Mouse (Mus musculus) kidney, adult 11 months (tissue): ENCODE results near the gene Cd72.
A peak's percentile ranks its signal among the peaks of the same experiment; 100 is the strongest.

Experiments
- DNase-seq: peaks from one replicate; pipeline ENCODE4 v3.0.0; 2022

Gene Cd72

DNA sequence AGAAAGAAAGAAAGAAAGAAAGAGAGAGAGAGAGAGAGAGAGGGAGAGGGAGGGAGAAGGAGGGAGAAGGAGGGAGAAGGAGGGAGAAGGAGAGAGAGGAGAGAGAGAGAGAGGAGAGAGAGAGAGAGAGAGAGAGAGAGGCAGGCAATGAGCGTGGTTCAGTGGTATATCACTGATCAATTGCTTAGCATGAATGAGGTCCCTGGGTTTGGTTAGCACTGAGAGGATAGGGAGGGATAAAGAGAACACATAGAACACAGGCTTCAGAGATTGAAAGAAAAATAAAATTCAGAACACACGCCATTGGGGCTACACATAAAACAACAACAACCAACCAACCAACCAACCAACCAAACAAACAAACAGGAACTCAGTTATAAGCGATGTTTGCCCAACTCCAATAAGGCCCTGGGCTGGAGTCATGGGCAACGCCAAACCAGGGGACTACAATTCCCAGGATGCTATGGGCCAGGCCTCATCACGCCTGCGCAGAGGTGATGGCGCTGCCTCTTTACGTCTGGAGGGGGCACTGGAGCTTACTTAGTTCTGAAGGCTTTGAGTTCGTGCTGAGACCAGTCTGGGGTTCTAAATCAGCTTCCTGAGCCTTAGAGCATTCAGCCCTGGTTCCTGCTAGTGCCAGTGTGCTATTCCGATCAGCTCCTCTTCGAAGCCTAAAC lies 23.6 kb upstream of the Cd72 start:
- peak; percentile 88 for DNase-seq

DNA sequence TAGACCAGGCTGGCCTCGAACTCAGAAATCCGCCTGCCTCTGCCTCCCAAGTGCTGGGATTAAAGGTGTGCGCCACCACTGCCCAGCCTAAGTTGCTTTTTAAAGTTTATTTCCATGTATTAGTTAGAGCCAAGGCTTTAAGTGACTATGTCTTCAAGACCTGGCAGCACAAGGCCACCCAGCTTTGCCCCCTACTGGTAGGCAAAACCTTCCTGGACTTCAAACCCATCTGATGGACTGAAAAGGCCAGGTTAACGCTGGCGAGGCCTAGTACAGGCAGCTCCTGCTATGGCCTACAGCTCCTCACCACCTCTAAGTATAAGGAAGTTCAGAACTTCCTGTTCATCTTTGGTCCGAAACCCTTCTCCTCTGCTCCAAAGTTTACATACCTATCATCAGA lies 22.2 kb upstream of the Cd72 start:
- DNase-seq, result no peak

DNA sequence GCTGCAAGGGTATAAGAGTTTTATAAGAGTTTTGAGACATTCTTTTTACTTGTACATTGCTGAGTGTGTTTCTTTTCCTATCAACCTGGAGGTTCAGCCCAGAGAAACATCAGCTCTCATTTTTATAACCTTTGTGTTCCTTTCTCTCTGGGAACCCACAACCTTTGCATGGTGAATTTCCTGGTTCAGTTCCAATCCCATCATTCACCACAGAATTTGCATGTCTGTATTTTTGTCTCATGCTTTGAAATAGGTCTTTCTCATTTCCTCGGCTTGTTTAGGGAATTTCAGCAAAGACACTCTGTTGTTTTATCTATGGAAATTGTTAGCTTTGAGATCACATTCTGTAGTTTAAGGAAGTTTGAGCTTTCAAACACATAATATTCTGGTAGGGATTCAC lies 19.2 kb upstream of the Cd72 start:
- no peak for DNase-seq

- DNase-seq, result no peak
Observed at GRCm38 (mm10) chr4:43470301-43470700, 15.9 kb upstream of the Cd72 start.

- DNase-seq, result no peak
Observed at GRCm38 (mm10) chr4:43466872-43467271, 12.4 kb upstream of the Cd72 start.

GRCm38 (mm10) chr4:43465935-43466334 lies 11.5 kb upstream of the Cd72 start:
- no peak for DNase-seq

DNA sequence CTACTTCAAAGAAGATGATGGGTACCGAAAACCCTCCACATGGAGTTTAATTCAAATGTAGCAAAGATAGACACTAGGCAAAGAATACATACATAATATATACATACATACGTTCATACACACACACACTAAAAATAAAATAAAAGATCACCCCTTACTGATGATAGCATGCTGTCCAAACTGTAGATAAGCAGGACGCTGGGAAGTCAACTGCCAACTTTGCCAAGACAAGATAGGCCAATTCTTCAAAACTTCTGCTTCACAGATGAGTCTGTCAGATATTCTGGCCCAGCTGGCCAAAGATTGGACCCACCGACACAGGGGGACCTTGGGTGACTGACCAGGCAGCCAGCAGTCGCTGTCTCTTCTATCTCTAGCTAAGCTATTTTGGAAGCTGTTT lies 8.7 kb upstream of the Cd72 start:
- no peak for DNase-seq

DNA sequence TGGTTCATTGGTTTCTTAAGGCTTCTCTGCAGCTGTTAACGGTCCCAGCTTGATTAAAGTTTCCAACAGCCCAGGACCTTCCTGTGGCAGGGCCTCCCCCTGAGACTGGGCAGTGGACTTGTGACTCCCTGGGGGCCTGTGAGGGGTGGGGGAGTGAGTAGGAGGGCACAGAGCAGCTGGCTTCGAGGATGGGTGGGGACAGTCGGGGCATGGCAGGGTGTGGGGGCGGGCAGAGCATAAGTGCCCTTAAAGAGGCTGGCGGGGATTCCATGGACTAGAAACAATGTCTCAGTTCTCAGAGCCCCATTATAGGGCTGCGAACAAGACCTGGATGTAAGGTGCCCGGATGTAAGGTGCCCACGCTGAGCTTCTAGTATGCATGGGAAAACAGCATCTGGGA lies 2.7 kb upstream of the Cd72 start:
- no peak for DNase-seq

- no peak for DNase-seq
Observed at GRCm38 (mm10) chr4:43456470-43456869, 2.0 kb upstream of the Cd72 start.

DNA sequence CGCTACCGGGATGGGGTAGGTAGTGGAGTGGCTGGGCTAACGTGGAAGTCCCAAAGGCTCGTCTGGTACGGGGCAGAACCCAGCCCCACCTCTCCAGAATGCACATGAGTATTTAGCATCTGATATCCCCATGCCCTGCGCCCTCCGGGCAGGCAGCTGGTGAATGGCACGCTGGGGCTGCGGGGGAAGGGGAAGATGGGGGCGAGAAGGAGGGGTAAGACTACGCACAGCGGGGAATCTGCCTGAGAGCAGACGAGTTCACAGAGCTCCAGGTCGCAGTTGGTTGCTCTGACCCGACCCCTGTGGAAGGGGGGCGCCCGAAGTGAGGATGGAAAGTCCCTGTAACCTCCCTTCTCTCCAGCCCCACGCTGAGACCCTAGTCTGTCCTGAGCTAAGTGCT lies 1.0 kb downstream of the Cd72 start:
- DNase-seq, result no peak

DNA sequence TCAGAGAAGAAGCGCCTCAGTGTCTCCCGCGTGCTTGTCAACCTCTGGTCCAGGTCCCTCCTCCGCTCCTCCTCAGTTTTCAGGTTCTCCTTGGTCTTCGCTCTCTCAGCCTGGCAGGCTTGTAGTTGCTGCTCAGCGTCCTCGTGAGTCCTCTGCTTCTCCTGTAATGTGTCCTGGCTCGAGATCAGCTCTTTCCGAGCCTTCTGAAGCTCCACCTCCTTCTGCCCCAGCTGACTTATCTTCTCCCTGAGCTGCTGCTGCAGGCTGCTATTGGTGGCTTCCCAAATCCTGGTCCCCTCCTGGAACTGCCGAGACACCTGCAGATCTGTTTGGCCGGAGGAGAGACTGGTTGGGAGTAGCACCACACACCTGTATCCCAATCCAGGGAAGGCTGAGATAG lies 2.1 kb downstream of the Cd72 start:
- no peak for DNase-seq

- DNase-seq, result no peak
Observed at GRCm38 (mm10) chr4:43448554-43448953, 5.9 kb downstream of the Cd72 start.

- DNase-seq, result no peak
Observed at GRCm38 (mm10) chr4:43447251-43447650, 7.2 kb downstream of the Cd72 start.

- DNase-seq, result no peak
Observed at GRCm38 (mm10) chr4:43443511-43443910, 10.9 kb downstream of the Cd72 start.

DNA sequence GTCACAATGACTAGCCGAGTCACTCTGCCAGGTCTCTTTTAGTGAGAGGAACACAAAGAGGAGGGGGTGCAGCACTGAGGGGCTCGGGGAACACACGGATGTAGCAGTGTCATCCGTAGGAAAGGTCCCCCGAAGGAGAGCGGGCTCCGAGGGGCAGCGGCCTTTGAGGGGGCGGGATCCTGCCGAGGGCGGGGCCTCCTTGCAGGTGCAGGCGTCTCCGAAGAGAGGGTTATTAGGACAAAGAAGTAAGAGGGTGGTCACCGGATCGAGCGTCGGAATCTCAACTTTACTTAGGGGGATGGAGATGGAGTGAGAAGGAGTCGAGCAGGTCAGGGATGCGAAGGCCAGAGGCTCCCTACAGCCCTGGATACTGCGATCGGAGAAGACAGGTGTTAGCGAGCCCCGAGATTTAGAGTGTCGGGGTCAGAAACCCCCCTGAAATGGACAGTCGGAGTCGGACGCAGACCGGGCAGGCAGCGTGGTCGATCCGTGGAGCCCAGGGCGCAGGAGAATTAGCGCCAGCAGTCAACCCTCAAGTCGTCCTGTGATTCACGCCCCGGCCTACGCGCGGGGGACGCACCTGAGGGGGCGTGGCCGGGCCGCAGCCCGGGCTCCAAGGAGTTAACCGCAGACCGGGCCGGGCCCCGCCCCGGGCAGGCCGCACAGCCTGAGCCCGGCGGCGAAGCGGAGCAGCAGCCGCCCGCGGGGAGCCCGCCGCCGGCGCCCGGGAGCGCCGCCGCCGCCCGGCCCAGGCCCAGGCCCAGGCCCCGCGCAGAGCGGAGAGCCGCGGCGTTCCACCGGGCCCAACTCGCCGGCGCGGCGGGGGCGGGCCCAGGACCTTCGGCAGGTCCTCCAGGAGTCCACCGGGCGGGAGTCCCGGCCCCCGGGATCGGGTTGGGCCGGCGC lies 11.7 kb downstream of the Cd72 start:
- DNase-seq, result peak; percentile 80

GRCm38 (mm10) chr4:43442044-43442443 lies 12.4 kb downstream of the Cd72 start:
- DNase-seq, result peak; percentile 99

DNA sequence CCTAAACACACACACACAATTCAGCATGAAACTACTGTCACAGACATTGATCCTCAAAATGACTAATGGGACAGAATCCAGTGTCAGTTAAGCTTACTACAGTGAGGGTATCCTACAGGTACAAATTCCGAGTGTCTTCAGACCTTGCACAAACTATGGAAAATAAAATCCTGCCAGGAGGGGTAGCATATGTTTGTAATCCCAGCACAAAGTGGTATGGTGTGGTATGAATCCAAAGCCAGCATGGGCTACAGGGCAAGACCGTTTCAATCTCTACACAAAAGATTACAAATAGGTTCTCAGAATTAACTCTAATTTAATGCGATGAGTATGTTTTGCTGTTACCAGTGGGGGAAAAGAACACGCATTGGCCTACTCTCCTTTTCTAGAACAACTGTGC lies 12.8 kb downstream of the Cd72 start, which contains the start of gene Tesk1:
Gene Tesk1 (plus strand): TSS at position 301 of the 400 bp plus-strand sequence.
- no peak for DNase-seq

GRCm38 (mm10) chr4:43432832-43433231 lies 21.6 kb downstream of the Cd72 start:
- DNase-seq, result no peak

- peak; percentile 75 for DNase-seq
Observed at GRCm38 (mm10) chr4:43431690-43432089, 22.7 kb downstream of the Cd72 start.

DNA sequence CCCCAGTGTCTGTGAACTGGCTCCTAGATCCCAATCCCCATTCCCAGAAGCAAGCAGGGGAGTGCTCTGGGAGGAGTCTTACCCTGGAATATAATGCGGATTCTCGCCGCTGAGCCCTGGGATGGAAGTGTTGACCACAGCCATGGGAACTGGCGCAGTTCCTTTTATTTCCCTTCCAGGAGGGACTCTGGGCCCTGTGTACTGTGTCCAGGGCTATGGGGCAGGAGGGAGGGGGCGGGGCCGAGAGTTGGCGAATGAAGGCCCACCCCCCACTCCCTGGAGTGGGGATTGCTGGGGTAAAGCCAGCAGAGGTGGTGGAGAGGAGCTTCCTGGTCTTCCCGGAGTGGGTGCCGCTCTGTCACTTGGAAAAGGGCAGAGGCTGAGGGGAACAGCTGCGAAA lies 25.5 kb downstream of the Cd72 start, which contains the start of gene Fam166b:
Gene Fam166b (minus strand): TSS at position 189 of the 400 bp plus-strand sequence.
- no peak for DNase-seq

DNA sequence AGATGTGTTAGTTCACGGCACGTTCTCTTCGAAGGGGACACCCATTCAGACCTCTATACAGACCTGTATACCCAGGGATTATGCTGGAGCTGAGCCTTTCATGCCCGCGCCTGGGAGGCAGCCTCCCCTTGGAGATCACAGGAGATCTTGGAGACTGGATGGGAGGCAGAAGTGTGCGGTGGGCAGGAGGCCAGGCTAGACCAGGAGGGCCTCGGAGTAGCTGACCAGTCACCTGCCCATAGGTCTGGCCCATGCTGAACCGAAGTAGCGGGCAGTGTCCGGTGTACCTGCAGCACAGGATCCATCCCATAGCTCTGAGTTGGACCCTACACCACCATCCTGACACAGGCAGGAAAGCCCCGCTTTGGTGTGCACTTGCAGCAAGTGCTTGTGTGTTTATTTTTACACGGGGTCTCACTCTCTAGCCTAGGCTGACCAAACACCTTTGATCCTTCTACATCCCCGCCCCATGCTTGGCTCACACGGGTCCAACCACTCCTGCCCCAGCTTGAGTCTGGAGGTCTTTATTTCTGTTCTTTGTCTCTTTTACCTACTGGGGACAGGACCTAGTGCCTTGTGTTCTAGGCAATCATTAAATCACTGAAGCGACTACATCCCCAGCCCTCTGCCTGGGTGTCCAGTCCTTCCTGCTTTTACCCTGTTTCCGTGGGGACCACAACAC lies 26.1 kb downstream of the Cd72 start:
- no peak for DNase-seq

DNA sequence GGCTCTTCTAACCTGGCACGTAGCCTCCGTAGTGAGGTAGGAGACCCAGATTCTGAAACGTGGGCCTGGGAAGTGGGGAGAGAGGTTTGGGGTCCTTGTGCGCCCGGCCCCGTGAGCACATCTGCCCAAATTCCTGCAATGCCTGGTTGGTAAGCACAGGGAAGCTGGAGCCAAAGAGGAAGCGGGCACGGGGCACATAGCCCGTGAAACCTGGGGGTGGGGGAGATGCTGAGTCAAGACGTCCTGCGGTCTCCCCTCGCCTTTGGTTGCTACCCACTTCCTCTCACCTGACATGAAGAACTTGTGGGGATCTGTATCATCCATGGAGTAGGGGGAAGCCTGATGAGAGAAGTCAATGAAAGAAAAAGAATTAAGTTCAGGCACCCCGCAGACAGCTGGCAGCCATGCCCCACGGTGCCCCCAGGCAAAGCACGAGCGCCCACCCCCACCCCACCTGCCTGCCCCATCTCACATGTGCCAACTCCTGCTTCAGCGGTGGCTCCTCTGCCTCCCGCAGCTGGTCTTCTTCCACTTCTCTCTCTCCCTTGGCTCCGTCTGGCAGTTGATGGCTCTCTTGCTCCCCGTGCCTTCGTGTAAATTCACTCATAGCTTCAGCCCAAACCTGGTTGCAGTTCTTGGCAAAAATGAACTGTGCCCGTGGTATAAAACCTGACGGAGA lies 26.8 kb downstream of the Cd72 start:
- DNase-seq, result no peak

DNA sequence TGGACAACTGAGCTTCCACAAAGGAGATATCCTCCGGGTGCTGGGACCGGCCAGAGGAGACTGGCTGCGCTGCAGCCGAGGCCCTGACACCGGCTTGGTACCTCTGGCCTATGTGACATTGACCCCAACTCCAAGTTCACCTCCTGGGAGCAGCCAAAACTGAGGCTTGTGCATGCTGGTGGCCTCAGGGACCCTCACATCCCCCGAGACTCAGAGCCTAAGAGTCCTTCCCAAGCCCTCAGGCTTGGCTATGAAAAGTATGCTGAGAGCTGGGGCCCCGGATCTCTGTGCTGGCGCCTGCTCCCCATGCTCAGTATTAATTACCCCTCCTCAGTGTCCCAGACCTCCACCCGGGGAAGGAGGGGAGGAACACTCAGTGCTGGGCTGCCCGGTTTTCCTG lies 27.9 kb downstream of the Cd72 start:
- no peak for DNase-seq
